Mouse (Mus musculus): ENCODE data around the gene Ssc5d. TPM values are rescaled to one million over a fixed set of nuclear protein-coding genes. Genes with fewer than 3 reads are reported as not detected.

Gene Ssc5d
- total and polyA plus RNA-seq, 3 experiments: 0.09 to 1.6 (median 0.30) TPM

DNA sequence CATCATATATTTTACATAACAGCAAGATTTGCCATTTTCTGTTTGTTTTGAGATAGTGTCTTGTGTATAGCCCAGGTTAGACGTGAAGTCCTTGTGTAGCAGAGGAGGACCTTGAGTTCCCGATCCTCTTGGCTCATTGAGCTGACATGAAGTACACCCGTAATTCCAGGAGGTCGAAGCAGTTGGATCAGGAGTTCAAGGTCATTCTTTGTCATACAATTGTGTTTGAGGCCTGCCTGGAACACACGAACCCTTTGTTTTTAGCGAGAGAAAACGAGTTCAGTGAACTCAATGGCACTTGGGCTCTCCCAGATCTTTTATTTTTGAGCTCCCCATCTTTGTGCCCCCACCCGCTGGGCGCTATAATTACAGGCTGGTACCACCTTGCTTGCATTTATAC lies 23.2 kb upstream of the Ssc5d start:
- no peak overlapping the region for H3K4me3 ChIP-seq (replicated peaks in 1 of 3; ENCODE audit: low read depth in 2 of 3, low read length in 2 of 3, poor library complexity in 1 of 3)
- TF ChIP-seq PAX5 (IDR thresholded peaks at IDR 0.05; ENCODE audit: low read length) (no peak), CHD2 (IDR thresholded peaks at IDR 0.05; ENCODE audit: low read length) (no peak), JUND (conservative IDR thresholded peaks at IDR 0.05; ENCODE audit: low read depth, low read length) (no peak), POLR2AphosphoS2 (IDR thresholded peaks at IDR 0.05; ENCODE audit: low read depth, low read length) (no peak), GABPA (IDR thresholded peaks at IDR 0.05; ENCODE audit: insufficient replicate concordance, low read depth, low read length) (no peak), NRF1 (IDR thresholded peaks at IDR 0.05; ENCODE audit: low read depth, low read length) (no peak), NELFE (IDR thresholded peaks at IDR 0.05; ENCODE audit: low read depth, low read length) (no peak), MEF2A (IDR thresholded peaks at IDR 0.05; ENCODE audit: borderline replicate concordance, low read depth, low read length) (no peak)
- H3K4me2 ChIP-seq (ENCODE audit: insufficient read depth, low read depth, poor library complexity, severe bottlenecking): no peak overlapping the region
- H3K9ac ChIP-seq (ENCODE audit: insufficient read depth, low read depth): no peak overlapping the region
- H3K9me3 ChIP-seq (replicated peaks; ENCODE audit: low read length): peaks cover 3% of the 10 kb centered on the region
- peaks cover 0 to 2% of the 10 kb centered on the region in 2 experiments for H3K36me3 ChIP-seq (replicated peaks in 1 of 2; ENCODE audit: control insufficient read depth in 1 of 2, insufficient read depth in 1 of 2, low read length in 1 of 2)
- H3K27me3 ChIP-seq (replicated peaks): peaks cover 1% of the 10 kb centered on the region
- no peak for DNase-seq (ENCODE audit: extremely low read depth)
- in situ Hi-C loops (cut with MboI; ENCODE audit: low pct_ligation_motif_present, low pct_unique_long_range_greater_than_20kb, low sequenced_read_pairs) (no loop called here), dilution Hi-C loops (cut with MboI; ENCODE audit: extremely low pct_ligation_motif_present, extremely low pct_unique_long_range_greater_than_20kb, low sequenced_read_pairs) (no loop called here)
- H3K4me1 ChIP-seq (ENCODE audit: control insufficient read depth in 1 of 2, insufficient read depth in 2 of 2): no peaks in the 10 kb centered on the region
- H3K79me2 ChIP-seq (replicated peaks; ENCODE audit: control insufficient read depth, extremely low read depth, insufficient read depth, poor library complexity, severe bottlenecking): no peaks in the 10 kb centered on the region
- no peak overlapping the region for H3K27ac ChIP-seq (ENCODE audit: insufficient read depth, low read depth)

GRCm38 (mm10) chr7:4906466-4906950 lies 19.1 kb upstream of the Ssc5d start, which contains the start of gene Gm36210:
Gene Gm36210 (minus strand): TSS chr7:4906516.
- no peaks in the 10 kb centered on the region for H3K36me3 ChIP-seq (replicated peaks in 1 of 2; ENCODE audit: control insufficient read depth in 1 of 2, insufficient read depth in 1 of 2, low read length in 1 of 2)
- H3K4me3 ChIP-seq (replicated peaks in 1 of 3; ENCODE audit: low read depth in 2 of 3, low read length in 2 of 3, poor library complexity in 1 of 3): no peak within 1 kb of the TSS
- H3K27ac ChIP-seq (ENCODE audit: insufficient read depth, low read depth): no peak within 1 kb of the TSS
- dilution Hi-C loops (cut with MboI; ENCODE audit: extremely low pct_ligation_motif_present, extremely low pct_unique_long_range_greater_than_20kb, low sequenced_read_pairs): no loop called here
- no peaks in the 10 kb centered on the region for H3K79me2 ChIP-seq (replicated peaks; ENCODE audit: control insufficient read depth, extremely low read depth, insufficient read depth, poor library complexity, severe bottlenecking)
- in situ Hi-C loops (cut with MboI; ENCODE audit: low pct_ligation_motif_present, low pct_unique_long_range_greater_than_20kb, low sequenced_read_pairs): no loop called here
- H3K9me3 ChIP-seq (replicated peaks; ENCODE audit: low read length): no peaks in the 10 kb centered on the region
- peaks cover 1% of the 10 kb centered on the region for H3K27me3 ChIP-seq (replicated peaks)
- H3K4me1 ChIP-seq (ENCODE audit: control insufficient read depth in 1 of 2, insufficient read depth in 2 of 2): no peaks in the 10 kb centered on the region
- H3K9ac ChIP-seq (ENCODE audit: insufficient read depth, low read depth): no peak within 1 kb of the TSS
- TF ChIP-seq MAX (IDR thresholded peaks at IDR 0.05; ENCODE audit: low read length) (no peak), MAFK (IDR thresholded peaks at IDR 0.05; ENCODE audit: insufficient replicate concordance, low read length) (no peak), JUN (IDR thresholded peaks at IDR 0.05; ENCODE audit: insufficient read depth, low read depth, low read length) (no peak), RAD21 (IDR thresholded peaks at IDR 0.05; ENCODE audit: low read depth, low read length) (no peak), IRF4 (IDR thresholded peaks at IDR 0.05; ENCODE audit: low read depth, low read length) (no peak), ZMIZ1 (IDR thresholded peaks at IDR 0.05; ENCODE audit: low read depth, low read length) (no peak), ELF1 (IDR thresholded peaks at IDR 0.05; ENCODE audit: low read depth, low read length) (no peak), MAZ (IDR thresholded peaks at IDR 0.05; ENCODE audit: low read depth, low read length) (no peak), POLR2AphosphoS2 (IDR thresholded peaks at IDR 0.05; ENCODE audit: low read depth, low read length) (no peak), NRF1 (IDR thresholded peaks at IDR 0.05; ENCODE audit: low read depth, low read length) (no peak), SMC3 (IDR thresholded peaks at IDR 0.05; ENCODE audit: low read depth, low read length) (no peak), JUND (conservative IDR thresholded peaks at IDR 0.05; ENCODE audit: low read depth, low read length) (no peak), E2F4 (IDR thresholded peaks at IDR 0.05; ENCODE audit: insufficient replicate concordance, low read depth, low read length) (no peak), POLR2A (IDR thresholded peaks at IDR 0.05; ENCODE audit: low read depth, low read length) (no peak), USF2 (conservative IDR thresholded peaks at IDR 0.05; ENCODE audit: low read depth, low read length) (no peak), ZKSCAN1 (IDR thresholded peaks at IDR 0.05; ENCODE audit: borderline replicate concordance, low read depth, low read length) (no peak), RCOR1 (conservative IDR thresholded peaks at IDR 0.05; ENCODE audit: low read depth, low read length) (no peak)
- no peak within 1 kb of the TSS for H3K4me2 ChIP-seq (ENCODE audit: insufficient read depth, low read depth, poor library complexity, severe bottlenecking)
- DNase-seq (ENCODE audit: extremely low read depth): no peak
